Mouse (Mus musculus) CH12.LX (cell line): Measurements from ENCODE around the gene Stk32c. TPM values are rescaled to one million over a fixed set of nuclear protein-coding genes. Genes with fewer than 3 reads are reported as not detected.

ENCODE experiments used
- DNase-seq: peaks from one replicate; pipeline ENCODE4 v3.0.0-alpha.2; 2013; ENCODE audit errors: extremely low read depth
- H3K27ac ChIP-seq: 2 replicates; pipeline ENCODE4 v1.5.1; 2012; ENCODE audit warnings: low read depth, mild to moderate bottlenecking, control low read depth, moderate library complexity; ENCODE audit not compliant: insufficient read depth
- H3K27me3 ChIP-seq: replicated peaks from 2 replicates; pipeline ENCODE3; 2012; ENCODE audit warnings: inconsistent platforms
- H3K36me3 ChIP-seq, 2 experiments: replicated peaks in 1 of 2; 2 replicates each; pipeline versions ENCODE3 to v1.6.1; 2012; ENCODE audit warnings: inconsistent platforms in 1 of 2, low read length in 1 of 2, mild to moderate bottlenecking in 1 of 2, mixed read lengths in 1 of 2, moderate library complexity in 1 of 2; ENCODE audit not compliant: control insufficient read depth in 1 of 2, insufficient read depth in 1 of 2
- H3K4me1 ChIP-seq, 2 experiments: 2 replicates each; pipeline ENCODE4 v1.6.1; 2012; ENCODE audit warnings: inconsistent platforms in 1 of 2, moderate library complexity in 1 of 2; ENCODE audit not compliant: insufficient read depth in 2 of 2, control insufficient read depth in 1 of 2
- H3K4me2 ChIP-seq: 2 replicates; pipeline ENCODE4 v1.6.1; 2012; ENCODE audit warnings: low read depth, mild to moderate bottlenecking, control low read depth; ENCODE audit not compliant: poor library complexity, insufficient read depth, severe bottlenecking
- H3K4me3 ChIP-seq, 3 experiments: fragments of 150-350 bp in 1 of 3; sonication (generic) in 1 of 3; replicated peaks in 1 of 3; 2 replicates each; pipeline versions ENCODE3 to v1.5.1; 2011 to 2012; ENCODE audit warnings: low read depth in 2 of 3, low read length in 2 of 3, mild to moderate bottlenecking in 2 of 3, moderate library complexity in 2 of 3, control low read depth in 1 of 3, improper control_type of control experiment in 1 of 3, inconsistent platforms in 1 of 3, mixed read lengths in 1 of 3; ENCODE audit not compliant: poor library complexity in 1 of 3
- H3K79me2 ChIP-seq: replicated peaks from 2 replicates; pipeline ENCODE4 v1.6.1; 2012; ENCODE audit warnings: mild to moderate bottlenecking, moderate library complexity; ENCODE audit not compliant: control insufficient read depth, poor library complexity, insufficient read depth, severe bottlenecking; ENCODE audit errors: extremely low read depth
- H3K9ac ChIP-seq: 2 replicates; pipeline ENCODE4 v1.6.1; 2012; ENCODE audit warnings: low read depth, mild to moderate bottlenecking, control low read depth, moderate library complexity; ENCODE audit not compliant: insufficient read depth
- H3K9me3 ChIP-seq: replicated peaks from 2 replicates; pipeline ENCODE3; 2012; ENCODE audit warnings: low read length, inconsistent platforms, mixed read lengths
- CTCF ChIP-seq, 2 experiments: IDR thresholded peaks in 1 of 2; conservative IDR thresholded peaks in 1 of 2; 2 replicates each; pipeline ENCODE4 v1.5.1; 2011 to 2012; ENCODE audit warnings: low read depth in 2 of 2, low read length in 2 of 2, improper control_type of control experiment in 1 of 2, inconsistent platforms in 1 of 2, mild to moderate bottlenecking in 1 of 2, moderate library complexity in 1 of 2
- E2F4 ChIP-seq: IDR thresholded peaks from 2 replicates; pipeline ENCODE4 v1.6.1; 2011; ENCODE audit warnings: low read depth, low read length, improper control_type of control experiment; ENCODE audit not compliant: insufficient replicate concordance
- HCFC1 ChIP-seq: IDR thresholded peaks from 2 replicates; pipeline ENCODE4 v1.6.1; 2012; ENCODE audit warnings: low read depth, mild to moderate bottlenecking, inconsistent platforms, low read length, improper control_type of control experiment
- IRF4 ChIP-seq: IDR thresholded peaks from 2 replicates; pipeline ENCODE4 v1.6.1; 2014; ENCODE audit warnings: low read depth, mild to moderate bottlenecking, inconsistent platforms, low read length, improper control_type of control experiment
- JUN ChIP-seq: IDR thresholded peaks from 2 replicates; pipeline ENCODE4 v1.6.1; 2011; ENCODE audit warnings: low read depth, mild to moderate bottlenecking, low read length, improper control_type of control experiment, moderate library complexity; ENCODE audit not compliant: insufficient read depth
- JUND ChIP-seq: conservative IDR thresholded peaks from 2 replicates; pipeline ENCODE4 v1.6.1; 2011; ENCODE audit warnings: low read depth, low read length, improper control_type of control experiment
- MAZ ChIP-seq: IDR thresholded peaks from 2 replicates; pipeline ENCODE4 v1.6.1; 2012; ENCODE audit warnings: low read depth, mild to moderate bottlenecking, inconsistent platforms, low read length, improper control_type of control experiment, moderate library complexity
- MEF2A ChIP-seq: IDR thresholded peaks from 2 replicates; pipeline ENCODE4 v1.6.1; 2014; ENCODE audit warnings: low read depth, mild to moderate bottlenecking, inconsistent platforms, low read length, improper control_type of control experiment, borderline replicate concordance
- MXI1 ChIP-seq: IDR thresholded peaks from 2 replicates; pipeline ENCODE4 v1.6.1; 2011; ENCODE audit warnings: mild to moderate bottlenecking, low read depth, low read length, improper control_type of control experiment
- NELFE ChIP-seq: IDR thresholded peaks from 2 replicates; pipeline ENCODE4 v1.6.1; 2011; ENCODE audit warnings: low read depth, low read length, improper control_type of control experiment
- POLR2A ChIP-seq: IDR thresholded peaks from 2 replicates; pipeline ENCODE4 v1.6.1; 2011; ENCODE audit warnings: low read depth, mild to moderate bottlenecking, improper control_type of control experiment, low read length
- POLR2AphosphoS2 ChIP-seq: IDR thresholded peaks from 2 replicates; pipeline ENCODE4 v1.6.1; 2011; ENCODE audit warnings: low read depth, low read length, improper control_type of control experiment
- RAD21 ChIP-seq: IDR thresholded peaks from 2 replicates; pipeline ENCODE4 v1.6.1; 2011; ENCODE audit warnings: low read depth, mild to moderate bottlenecking, low read length, improper control_type of control experiment, moderate library complexity
- RCOR1 ChIP-seq: conservative IDR thresholded peaks from 2 replicates; pipeline ENCODE4 v1.6.1; 2012; ENCODE audit warnings: low read depth, mild to moderate bottlenecking, inconsistent platforms, low read length, improper control_type of control experiment
- UBTF ChIP-seq: IDR thresholded peaks from 2 replicates; pipeline ENCODE4 v1.6.1; 2012; ENCODE audit warnings: low read depth, mild to moderate bottlenecking, inconsistent platforms, low read length, improper control_type of control experiment, moderate library complexity
- USF1 ChIP-seq: IDR thresholded peaks from 2 replicates; pipeline ENCODE4 v1.6.1; 2014; ENCODE audit warnings: low read depth, mild to moderate bottlenecking, inconsistent platforms, low read length, improper control_type of control experiment
- USF2 ChIP-seq: conservative IDR thresholded peaks from 2 replicates; pipeline ENCODE4 v1.6.1; 2011; ENCODE audit warnings: low read depth, low read length, improper control_type of control experiment
- ZC3H11A ChIP-seq: IDR thresholded peaks from 2 replicates; pipeline ENCODE4 v1.6.1; 2012; ENCODE audit warnings: low read depth, mild to moderate bottlenecking, inconsistent platforms, low read length, improper control_type of control experiment
- dilution Hi-C: fragments of 300-500 bp; cut with MboI; formaldehyde crosslinking; loops from 2 replicates; pipeline ENCODE4 v1.14.3; 2020; ENCODE audit warnings: low sequenced_read_pairs; ENCODE audit not compliant: extremely low pct_unique_long_range_greater_than_20kb, extremely low pct_ligation_motif_present
- in situ Hi-C: fragments of 300-500 bp; cut with MboI; formaldehyde crosslinking; loops from 3 replicates; pipeline ENCODE4 v1.14.3; 2019; ENCODE audit warnings: low sequenced_read_pairs, low pct_ligation_motif_present, low pct_unique_long_range_greater_than_20kb, mixed read lengths
- polyA plus RNA-seq: library from polyadenylated mRNA; unstranded; fragments of >175 nt; gene quantifications from 2 replicates; pipeline ENCODE4 v1.2.1, GENCODE M21; 2012; ENCODE audit warnings: low read depth; ENCODE audit not compliant: insufficient read length
- total RNA-seq, 2 experiments: library from RNA; depleted of rRNA; stranded (reverse); fragments of 300-350 nt in 1 of 2; fragments of >200 nt in 1 of 2; gene quantifications; 2 replicates each; pipeline ENCODE4 v1.2.3; 2012 to 2014

Stk32c gene
- total and polyA plus RNA-seq, 3 experiments, result not detected

- no peaks in the 10 kb centered on the region for H3K36me3 ChIP-seq
- DNase-seq, result no peak
- H3K27me3 ChIP-seq, result peaks cover 84% of the 10 kb centered on the region
- peaks cover 4% of the 10 kb centered on the region for H3K9me3 ChIP-seq
- H3K9ac ChIP-seq, result no peak overlapping the region
- no peaks in the 10 kb centered on the region for H3K79me2 ChIP-seq
- TF ChIP-seq RAD21 (no peak), ZC3H11A (no peak)
- dilution Hi-C loops, result no loop called here
- H3K4me2 ChIP-seq, result no peak overlapping the region
- in situ Hi-C loops, result no loop called here
- no peak overlapping the region for H3K27ac ChIP-seq
- no peaks in the 10 kb centered on the region for H3K4me1 ChIP-seq
- H3K4me3 ChIP-seq, result no peak overlapping the region
Observed at GRCm38 (mm10) chr7:139079141-139079540, 134.0 kb downstream of the Stk32c start.

- in situ Hi-C loops, result no loop called here
- Histone ChIP-seq H3K4me2 (no peak overlapping the region), H3K9ac (no peak overlapping the region), H3K4me1 (no peaks in the 10 kb centered on the region), H3K36me3 (no peaks in the 10 kb centered on the region), H3K27ac (no peak overlapping the region), H3K4me3 (no peak overlapping the region), H3K79me2 (no peaks in the 10 kb centered on the region), H3K9me3 (peaks cover 4% of the 10 kb centered on the region), H3K27me3 (peaks cover 85% of the 10 kb centered on the region)
- dilution Hi-C loops, result no loop called here
- no peak for DNase-seq
- no peak for TF ChIP-seq MAZ
- no peak for TF ChIP-seq POLR2AphosphoS2
- no peak for TF ChIP-seq CTCF (conservative IDR thresholded peaks at IDR 0.05 in 1 of 2, IDR thresholded peaks at IDR 0.05 in 1 of 2; ENCODE audit: low read depth in 2 of 2, low read length in 2 of 2)
- no peak for TF ChIP-seq IRF4
- TF ChIP-seq MXI1, result no peak
- TF ChIP-seq USF2, result no peak
- TF ChIP-seq UBTF, result no peak
- no peak for TF ChIP-seq E2F4
Observed at GRCm38 (mm10) chr7:139078181-139078580, 134.9 kb downstream of the Stk32c start.

- H3K4me2 ChIP-seq, result no peak overlapping the region
- H3K36me3 ChIP-seq, result no peaks in the 10 kb centered on the region
- H3K9me3 ChIP-seq, result peaks cover 4% of the 10 kb centered on the region
- H3K9ac ChIP-seq, result no peak overlapping the region
- TF ChIP-seq RAD21, result no peak
- TF ChIP-seq POLR2A, result no peak
- TF ChIP-seq NELFE, result no peak
- TF ChIP-seq JUN, result no peak
- no peak for TF ChIP-seq MAZ
- TF ChIP-seq RCOR1, result no peak
- no peak for TF ChIP-seq HCFC1
- no peak for TF ChIP-seq JUND
- no peak for TF ChIP-seq USF1
- TF ChIP-seq MEF2A, result no peak
- no peak overlapping the region for H3K4me3 ChIP-seq
- no peaks in the 10 kb centered on the region for H3K79me2 ChIP-seq
- H3K27ac ChIP-seq, result no peak overlapping the region
- dilution Hi-C loops, result no loop called here
- no peak for DNase-seq
- H3K4me1 ChIP-seq, result no peaks in the 10 kb centered on the region
- H3K27me3 ChIP-seq, result peaks cover 83% of the 10 kb centered on the region
- in situ Hi-C loops, result no loop called here
Observed at GRCm38 (mm10) chr7:139077283-139077682, 135.8 kb downstream of the Stk32c start.
